Mouse (Mus musculus) olfactory bulb, adult 2 months (tissue): ENCODE measurements around the gene Ankrd17.

Experiments used
- CTCF ChIP-seq: fragments of 200-500 bp; IDR thresholded peaks from 2 replicates; pipeline ENCODE4 v1.5.1; 2012; ENCODE audit warnings: low read depth, mild to moderate bottlenecking, low read length, moderate library complexity; ENCODE audit not compliant: insufficient read depth
- POLR2A ChIP-seq: fragments of 200-500 bp; IDR thresholded peaks from 2 replicates; pipeline ENCODE4 v1.6.1; 2012; ENCODE audit warnings: mild to moderate bottlenecking, low read depth, low read length, moderate library complexity; ENCODE audit not compliant: insufficient read depth

DNA sequence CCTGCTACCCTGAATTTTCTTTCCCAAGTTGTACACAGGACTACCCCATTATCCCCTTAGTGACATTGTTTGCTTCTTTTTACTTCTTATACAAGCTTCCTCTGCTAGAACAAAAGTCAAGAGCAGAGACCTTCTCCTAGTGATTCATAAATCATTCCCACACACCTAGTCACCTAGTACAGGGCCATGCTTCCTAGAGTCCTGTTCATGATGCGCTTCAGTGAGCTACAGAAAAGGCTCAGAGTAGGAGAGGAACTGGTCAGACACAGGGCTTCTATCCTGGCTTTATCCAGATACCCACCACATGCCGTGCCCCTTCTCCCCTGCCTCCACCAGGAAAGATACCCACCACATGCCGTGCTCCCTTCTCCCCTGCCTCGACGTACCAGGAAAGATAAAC is 187.3 kb downstream of the Ankrd17 start:
- TF ChIP-seq CTCF (no peak), POLR2A (no peak)
